Mouse (Mus musculus) T-helper 1 cell (primary cell): ENCODE measurements around the gene Klrk1.
"Not testable (repeated sequence)": the region's sequence is repeated elsewhere in the genome, so short reads cannot be mapped to it uniquely, and the experiment has no call there.

ENCODE experiments used
- in situ Hi-C: fragments of 300-600 bp; cut with MboI, MseI; formaldehyde crosslinking; loops from one replicate; pipeline ENCODE4 v1.15.1; 2025; ENCODE audit warnings: high pct_unique_total_duplicates

The Klrk1 gene

GRCm38 (mm10) chr6:129623735-129624134 is at the start of gene Klrk1:
Gene Klrk1 (minus strand): TSS chr6:129623864.
- in situ Hi-C loops, result no loop called here

- in situ Hi-C loops, result not testable (repeated sequence)
Observed at GRCm38 (mm10) chr6:129661301-129661700, 37.6 kb upstream of the Klrk1 start.

DNA sequence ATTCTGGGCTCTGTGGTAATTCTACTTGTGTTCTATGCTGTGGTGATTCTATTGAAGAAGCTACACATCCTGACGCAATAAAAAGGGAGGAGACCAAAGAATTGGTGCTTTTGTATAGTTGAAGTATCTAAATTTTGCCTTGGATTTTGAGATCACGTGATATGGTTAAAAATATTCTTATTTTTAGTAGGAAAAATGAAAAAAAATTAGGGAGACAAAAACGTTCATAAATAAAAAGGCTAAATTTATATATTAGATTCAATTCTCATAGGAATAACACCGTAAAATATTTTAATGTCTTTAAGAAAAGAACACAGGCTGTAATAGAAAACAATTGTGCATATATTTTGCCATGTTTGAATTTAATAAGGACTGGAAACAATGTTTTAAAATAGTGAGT is 36.9 kb upstream of the Klrk1 start, which contains the start of gene Klrc2:
Gene Klrc2 (minus strand): TSS at position 101 of the 400 bp plus-strand sequence.
- in situ Hi-C loops, result not testable (repeated sequence)

DNA sequence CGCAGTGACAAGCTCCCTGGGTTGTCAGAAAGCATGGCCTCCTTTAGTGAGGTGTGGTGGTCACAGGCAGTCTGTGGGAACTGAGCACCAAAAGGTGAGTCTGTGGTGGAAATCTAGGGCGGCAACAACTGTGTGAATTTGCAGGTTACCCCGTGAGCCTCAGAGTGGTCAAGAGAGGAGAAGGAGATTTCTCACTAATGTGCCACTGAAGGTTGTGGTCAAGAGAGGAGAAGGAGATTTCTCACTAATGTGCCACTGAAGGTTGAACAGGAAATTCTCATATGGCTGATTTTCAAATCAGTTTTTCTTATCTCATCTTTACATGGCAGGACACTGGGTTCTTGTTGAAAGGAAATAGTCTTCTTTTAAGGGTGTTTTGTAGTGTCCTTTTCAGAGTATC is 20.4 kb upstream of the Klrk1 start:
- in situ Hi-C loops, result not testable (repeated sequence)

- in situ Hi-C loops, result not testable (repeated sequence)
Observed at GRCm38 (mm10) chr6:129643237-129643636, 19.6 kb upstream of the Klrk1 start, which contains the start of gene Klrc3. Gene Klrc3 (minus strand): TSS chr6:129643337.

DNA sequence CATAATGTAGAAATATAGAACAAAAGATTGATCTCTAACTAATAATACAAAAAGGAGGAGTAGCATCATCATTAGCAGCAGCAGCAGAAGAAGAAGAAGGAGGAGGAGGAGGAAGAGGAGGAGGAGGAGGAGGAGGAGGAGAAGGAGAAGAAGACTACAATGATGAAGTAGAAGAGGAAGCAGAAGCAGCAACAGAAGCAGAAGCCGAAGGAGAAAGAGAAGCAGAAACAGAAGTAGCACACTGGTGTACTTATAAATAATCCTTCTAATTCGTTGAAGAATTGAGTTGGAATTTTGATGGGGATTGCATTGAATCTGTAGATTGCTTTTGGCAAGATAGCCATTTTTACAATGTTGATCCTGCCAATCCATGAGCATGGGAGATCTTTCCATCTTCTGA is 7.4 kb upstream of the Klrk1 start:
- in situ Hi-C loops, result not testable (repeated sequence)

GRCm38 (mm10) chr6:129608372-129608771 is 15.3 kb downstream of the Klrk1 start:
- in situ Hi-C loops, result no loop called here

DNA sequence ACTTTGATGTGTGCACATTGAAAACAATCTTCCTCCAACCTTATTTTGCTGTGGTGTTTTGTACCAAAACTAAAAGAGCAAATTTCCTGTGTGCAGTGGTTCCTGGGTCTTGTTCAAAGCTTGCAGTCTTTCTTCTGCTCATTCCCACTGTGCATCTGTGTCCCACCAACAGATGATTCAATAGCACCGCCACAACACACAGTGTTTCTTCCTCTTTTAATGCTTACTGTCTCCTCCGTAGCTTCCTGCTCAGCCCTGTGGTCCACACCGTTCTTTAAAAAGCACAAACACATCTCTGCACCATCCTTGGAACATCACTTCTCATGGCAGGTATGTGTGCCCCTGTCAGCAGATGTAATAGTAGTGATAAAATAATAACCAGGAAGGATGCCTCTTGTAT is 32.2 kb downstream of the Klrk1 start, which contains the start of gene Klrd1:
Gene Klrd1 (plus strand): TSS at position 275 of the 400 bp plus-strand sequence.
- in situ Hi-C loops, result loop anchor here (25.0 kb wide), 1 partner anchor 1071 kb away; no protein-coding TSS in a partner anchor

DNA sequence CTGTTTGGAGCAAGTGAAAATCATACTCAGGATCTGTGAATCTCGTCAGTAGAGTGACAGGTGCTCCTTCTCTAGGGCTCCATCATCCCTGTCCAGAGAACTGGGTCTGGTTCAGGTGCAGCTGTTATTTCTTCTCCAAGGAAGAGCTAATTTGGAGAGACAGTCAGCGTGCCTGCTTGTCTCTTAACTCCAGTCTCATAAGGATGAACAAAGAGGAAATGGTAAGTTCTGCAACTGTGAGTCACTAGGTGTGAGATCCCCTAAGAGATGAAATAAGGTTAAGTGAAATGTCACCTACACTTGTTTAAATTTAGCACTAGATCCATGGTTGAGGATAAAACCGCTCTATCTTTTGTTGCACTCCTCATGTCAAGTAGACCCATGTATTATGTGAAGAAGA is 40.6 kb downstream of the Klrk1 start:
- in situ Hi-C loops, result loop anchor here (5.0 to 25.0 kb wide), 2 partner anchors 104 to 1079 kb away; no protein-coding TSS in a partner anchor

GRCm38 (mm10) chr6:129581896-129582295 is 41.8 kb downstream of the Klrk1 start:
- in situ Hi-C loops, result loop anchor here (5.0 to 25.0 kb wide), 2 partner anchors 105 to 1080 kb away; no protein-coding TSS in a partner anchor

DNA sequence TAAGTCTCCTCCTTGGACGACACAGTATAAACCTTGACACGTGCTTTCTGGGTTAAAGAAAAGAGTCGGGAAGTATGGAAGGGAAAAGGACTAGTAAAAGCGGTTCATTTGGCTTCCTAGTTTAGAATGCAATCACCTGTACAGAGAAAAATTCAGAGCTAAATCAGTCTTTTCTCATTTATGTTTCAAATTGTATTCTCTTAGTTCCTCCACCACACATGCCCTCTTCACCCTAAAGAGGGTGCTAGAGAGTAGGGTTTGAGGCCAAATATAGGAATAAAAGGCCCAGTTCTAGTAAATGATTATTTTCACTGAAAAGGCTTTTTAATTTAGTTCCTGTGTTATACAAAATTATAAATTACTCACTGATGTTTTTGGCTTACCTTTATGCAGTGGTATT is 42.4 kb downstream of the Klrk1 start:
- in situ Hi-C loops, result loop anchor here (5.0 to 25.0 kb wide), 2 partner anchors 106 to 1081 kb away; no protein-coding TSS in a partner anchor

DNA sequence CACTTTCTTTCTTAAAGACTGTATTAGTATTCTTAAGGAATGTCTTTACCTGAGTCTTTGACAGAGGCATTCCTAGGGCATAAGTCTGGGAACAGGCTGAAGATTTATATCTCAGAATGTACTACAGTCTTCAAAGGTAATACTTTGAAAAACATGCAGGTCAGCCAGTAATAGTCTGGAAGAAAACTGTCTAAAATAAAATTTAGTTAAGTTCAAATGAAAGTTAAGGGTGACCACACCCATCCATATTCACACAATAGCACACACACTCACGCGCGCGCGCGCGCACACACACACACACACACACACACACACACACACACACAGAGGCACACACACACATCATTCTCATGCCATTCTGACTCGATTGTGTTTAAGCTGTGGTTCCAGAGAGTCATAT is 46.1 kb downstream of the Klrk1 start, which contains the start of gene Klre1:
Gene Klre1 (plus strand): TSS at position 301 of the 400 bp plus-strand sequence.
- in situ Hi-C loops, result loop anchor here (25.0 kb wide), 1 partner anchor 1085 kb away; no protein-coding TSS in a partner anchor

DNA sequence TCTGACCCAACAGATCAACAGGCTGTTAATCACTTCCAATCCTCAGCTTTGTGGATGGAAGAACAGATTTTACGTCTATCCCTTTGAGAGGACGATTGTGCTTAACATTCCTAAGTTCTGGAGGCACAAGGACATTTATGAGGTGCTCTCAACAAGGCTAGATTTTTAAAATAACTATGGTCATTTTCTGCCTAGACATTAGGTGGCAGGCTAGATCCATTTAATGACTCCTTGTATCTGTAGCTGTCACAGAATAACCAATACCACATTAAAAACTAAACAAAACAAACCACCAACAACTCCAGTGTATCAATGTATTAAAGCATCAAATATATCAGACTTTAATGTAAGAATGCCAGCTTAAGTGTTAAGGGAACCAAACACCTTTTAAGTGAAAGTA is 48.3 kb downstream of the Klrk1 start:
- in situ Hi-C loops, result loop anchor here (25.0 kb wide), 1 partner anchor 1087 kb away; no protein-coding TSS in a partner anchor

DNA sequence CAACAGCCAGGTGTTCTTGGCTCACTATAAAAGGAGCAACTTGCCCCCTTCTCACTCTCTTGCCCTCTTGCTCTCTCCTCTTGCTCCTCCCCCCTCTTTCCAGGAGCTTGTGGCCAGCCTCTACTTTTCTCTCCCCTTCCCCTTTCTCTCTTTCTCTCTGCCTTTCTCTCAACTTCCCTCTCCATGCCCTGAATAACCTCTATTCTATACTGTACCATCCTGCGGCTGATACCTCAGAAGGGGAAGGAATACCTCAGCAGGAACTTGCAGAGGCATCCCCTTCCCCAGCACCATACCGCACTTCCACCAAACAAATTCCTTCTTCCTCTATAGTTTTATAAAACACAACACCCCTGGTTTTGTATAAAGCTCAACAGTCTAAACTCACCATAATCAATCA is 58.4 kb downstream of the Klrk1 start:
- in situ Hi-C loops, result loop anchor here (25.0 kb wide), 1 partner anchor 1797 kb away; the partner anchor contains the start of gene Styk1
